Mouse (Mus musculus): ENCODE data around the gene Tbc1d16.
"Not testable (repeated sequence)": the region's sequence is repeated elsewhere in the genome, so short reads cannot be mapped to it uniquely, and the experiment has no call there.

Gene Tbc1d16

DNA sequence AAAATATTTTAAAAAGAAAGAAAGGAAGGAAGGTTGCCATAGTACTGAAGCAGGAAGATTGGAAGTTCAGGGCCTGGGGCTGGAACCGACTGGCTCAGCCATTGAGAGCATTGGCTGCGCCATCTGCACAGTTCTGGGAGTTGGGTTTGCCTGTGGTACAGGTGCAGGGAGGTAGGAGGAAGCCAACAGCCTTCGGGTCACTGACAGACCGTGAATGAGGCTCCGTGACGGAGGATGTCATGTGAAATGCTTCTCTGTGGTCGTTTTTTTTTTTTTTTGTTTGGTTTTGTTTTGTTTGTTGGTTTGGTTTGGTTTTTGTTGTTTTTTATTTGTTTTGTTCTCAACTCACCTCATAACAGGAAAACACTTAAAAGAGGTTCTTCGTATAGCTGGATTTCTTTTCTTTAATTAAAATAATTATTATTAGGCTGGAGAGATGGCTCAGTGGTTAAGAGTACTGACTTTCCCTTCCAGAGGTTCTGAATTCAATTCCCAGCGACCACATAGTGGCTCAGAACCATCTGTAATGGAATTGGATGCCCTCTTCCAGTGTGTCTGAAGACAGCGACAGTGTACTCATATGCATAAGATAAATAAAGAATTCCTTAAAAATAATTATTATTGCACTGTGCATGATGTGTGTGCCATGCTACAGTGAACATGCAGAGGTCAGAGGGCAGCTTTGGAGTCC lies 119.6 kb downstream of the Tbc1d16 start:
- DNase-seq: no peak

DNA sequence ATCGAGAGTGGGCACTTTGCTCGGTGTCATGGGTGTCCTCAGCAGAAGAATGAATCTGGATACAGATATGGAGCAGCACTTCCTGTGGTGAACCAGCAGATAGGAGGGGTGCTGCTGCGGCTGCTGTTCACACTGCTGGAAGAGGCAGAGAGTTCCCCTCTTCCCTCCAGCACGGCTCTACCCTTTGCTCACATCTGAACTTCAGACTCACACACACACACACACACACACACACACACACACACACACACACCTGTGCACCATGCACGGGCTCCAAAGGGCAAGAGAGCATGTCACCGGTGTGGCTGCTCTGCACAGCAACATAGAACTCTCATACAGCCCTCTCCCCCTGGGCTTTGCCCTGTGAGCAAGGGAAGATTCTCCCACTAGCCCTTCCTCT lies 122.0 kb downstream of the Tbc1d16 start:
- DNase-seq: no peak

DNA sequence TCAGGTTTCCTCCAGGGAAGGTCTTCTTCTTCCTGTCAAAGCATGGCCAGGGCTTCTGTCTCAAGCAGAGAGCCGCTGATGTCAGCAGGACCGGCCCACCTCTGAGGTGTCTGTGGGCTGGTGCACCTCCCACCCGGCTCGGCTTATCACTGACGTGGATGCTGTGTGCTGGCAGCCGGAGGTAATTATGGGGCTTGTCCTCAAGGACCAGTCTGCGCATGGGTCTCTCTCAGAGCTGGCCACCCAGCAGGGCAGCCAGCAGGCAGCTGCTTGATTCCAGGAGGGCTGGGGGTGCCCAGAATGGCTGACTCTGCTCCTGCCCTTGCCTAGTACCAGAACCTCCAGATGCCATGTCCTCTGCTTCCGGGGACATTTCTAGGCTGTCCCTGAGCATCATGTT lies 122.6 kb downstream of the Tbc1d16 start:
- DNase-seq: no peak

DNA sequence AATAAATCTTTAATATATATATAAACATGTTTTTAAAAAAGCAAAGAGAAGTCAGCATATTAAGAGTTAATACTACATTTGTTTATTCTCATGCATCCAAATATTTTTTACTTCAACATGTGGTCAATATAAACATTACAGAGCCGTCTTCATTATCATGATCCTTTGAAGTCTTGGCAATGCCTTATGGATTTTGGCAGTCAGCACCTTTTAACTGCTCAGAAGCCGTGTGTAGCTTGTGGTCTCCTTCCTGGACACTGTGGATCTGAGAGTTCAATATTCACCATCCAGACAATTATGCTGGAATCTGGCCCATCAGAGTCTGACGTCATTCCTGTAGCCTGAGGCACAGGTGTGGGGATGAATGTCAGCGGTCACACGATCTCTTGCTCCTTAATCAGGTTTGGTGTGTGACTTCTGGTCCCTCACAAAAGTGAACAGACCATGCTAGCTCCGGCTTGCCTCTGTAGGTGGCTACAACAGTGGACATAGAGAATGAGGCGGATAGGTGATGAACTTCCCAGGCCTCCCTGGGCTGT lies 123.2 kb downstream of the Tbc1d16 start:
- no peak for DNase-seq

DNA sequence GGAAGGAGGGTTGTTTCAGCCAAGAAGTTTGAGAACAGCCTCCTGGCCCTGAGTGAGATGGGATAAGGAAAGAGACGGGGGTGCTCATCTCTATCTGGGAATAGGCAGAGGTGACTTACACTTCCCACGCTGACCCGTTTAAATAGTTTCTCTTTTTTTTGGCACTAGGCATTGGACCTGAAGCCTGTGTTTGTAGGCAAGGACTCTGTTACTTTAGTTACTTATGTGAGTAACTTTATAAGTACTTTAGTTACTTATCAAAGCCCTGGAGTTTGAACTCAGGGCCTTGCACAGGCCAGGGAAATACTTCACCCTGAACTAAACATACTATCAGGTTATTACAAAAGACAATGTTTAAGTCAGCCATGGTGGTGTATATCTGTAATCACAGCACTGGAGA lies 124.3 kb downstream of the Tbc1d16 start:
- DNase-seq: no peak

DNA sequence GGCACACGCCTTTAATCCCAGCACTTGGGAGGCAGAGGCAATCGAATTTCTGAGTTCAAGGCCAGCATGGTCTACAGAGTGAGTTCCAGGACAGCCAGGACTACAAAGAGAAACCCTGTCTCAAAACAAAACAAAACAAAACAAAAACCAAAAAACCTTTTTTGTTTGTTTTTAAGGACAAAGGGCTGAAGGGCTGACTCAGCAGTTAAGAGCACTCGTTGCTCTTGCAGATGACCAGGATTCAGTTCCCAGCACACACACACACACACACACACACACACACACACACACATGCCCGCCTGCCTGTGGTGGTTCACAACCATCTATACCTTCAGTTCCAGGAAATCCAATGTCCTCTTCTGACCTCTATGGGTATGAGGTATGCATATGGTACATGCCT lies 127.9 kb downstream of the Tbc1d16 start:
- not testable (repeated sequence) for DNase-seq

DNA sequence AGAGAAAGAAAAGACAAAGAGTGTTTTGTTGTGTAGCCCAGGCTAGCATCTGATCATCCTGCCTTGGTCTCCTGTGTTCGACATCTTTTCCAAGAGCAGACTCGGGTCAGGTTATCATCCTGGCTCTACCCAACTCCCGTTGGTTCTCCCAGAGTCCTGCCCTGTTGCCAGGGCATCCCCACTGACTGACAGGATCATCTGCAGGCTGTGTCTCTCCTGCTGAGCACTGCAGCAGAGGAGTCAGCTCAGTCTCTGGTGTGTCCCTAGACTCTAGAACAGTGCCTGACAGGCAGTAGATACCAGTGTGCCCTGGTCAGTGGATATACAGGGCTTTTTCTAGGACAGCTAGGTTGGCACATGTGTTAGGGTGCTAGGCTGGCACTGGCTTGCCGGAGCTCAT lies 130.1 kb downstream of the Tbc1d16 start:
- no peak for DNase-seq

DNA sequence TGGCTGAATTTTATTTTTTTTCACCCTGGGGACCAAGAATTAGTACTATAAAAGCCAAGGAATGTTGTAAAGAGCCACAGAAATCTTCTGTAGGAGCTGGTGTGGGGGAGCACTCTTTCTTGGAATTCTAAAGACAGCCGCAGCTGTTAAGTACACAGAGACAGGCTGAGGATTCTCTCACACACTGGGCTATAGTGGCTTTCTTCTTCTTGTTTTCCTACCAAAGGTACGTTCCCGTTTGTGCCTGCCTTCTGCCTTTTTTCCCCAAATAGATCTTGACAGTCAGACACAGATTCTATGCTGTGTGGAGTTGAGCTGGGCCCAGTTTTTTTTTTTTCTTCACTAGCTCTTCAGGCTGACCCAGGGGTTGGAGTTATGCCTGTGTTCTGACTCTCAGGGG lies 132.9 kb downstream of the Tbc1d16 start:
- DNase-seq: no peak

DNA sequence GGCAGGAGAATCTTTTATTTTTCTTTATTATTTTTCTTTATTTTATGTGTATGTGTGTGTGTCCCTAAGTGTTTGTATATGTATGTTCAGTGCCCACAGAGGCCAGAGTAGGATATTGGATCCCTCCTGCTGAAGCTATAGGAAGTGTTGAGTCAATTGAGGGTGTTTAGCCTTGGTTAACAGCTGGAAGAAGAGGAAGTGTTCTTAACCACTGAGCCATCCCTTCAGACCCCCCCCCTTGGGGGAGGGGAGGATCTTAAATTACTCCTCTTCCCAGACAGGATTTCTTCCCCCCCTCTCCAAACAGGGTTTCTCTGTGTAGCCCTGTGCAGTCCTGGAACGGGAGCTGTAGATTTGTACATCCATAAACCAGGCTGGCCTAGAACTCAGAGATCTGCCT lies 135.0 kb downstream of the Tbc1d16 start:
- no peak for DNase-seq

All from cerebellum, adult 8-10 months (tissue).